In genomic region chr19:3527531-3527930, GRCm38 (mm10) we compare ENCODE assay signal across 14 mouse cellular contexts. TPM values are rescaled to one million over a fixed set of nuclear protein-coding genes. Genes with fewer than 3 reads are reported as not detected.
A peak's percentile ranks its signal among the peaks of the same experiment; 100 is the strongest.
DNase-seq lines count a peak whose midpoint lies in the region.
"Had no signal": no experiment of that assay in that cellular context is flagged by ENCODE, and none has a peak within 500 bp of the region (broad histone marks: within the 10 kb centered on the region; RNA-seq: fewer than 3 reads in every experiment).

No protein-coding gene starts in this region.

- intact Hi-C loops in left cerebral cortex, postnatal 14 days (cut with DNase I) = loop anchor here (5.0 kb wide), 1 partner anchor 45 kb away; no protein-coding TSS in a partner anchor
- intact Hi-C loops in left cerebral cortex, postnatal 10 days (cut with DNase I) = no loop called here

- peak; percentile 11 to 19 for DNase-seq in cerebellum, postnatal 10 days
- DNase-seq in cerebellum, adult 8-10 months = no peak
- peak; percentile 15 to 21 for DNase-seq in left cerebral cortex, postnatal 14 days (ENCODE audit: low spot score in 2 of 2)
- no peak for DNase-seq in left cerebral cortex, postnatal 10 days (ENCODE audit: extremely low spot score in 1 of 2, low spot score in 2 of 2)
- DNase-seq in right cerebral cortex, postnatal 25 days = peak; percentile 18
- no peak for DNase-seq in right cerebral cortex, postnatal 4 days
- no peak for DNase-seq in embryo, embryonic 10.5 days (ENCODE audit: low spot score)
- DNase-seq: adrenal gland, postnatal 25 days; B cell, adult 2 months; cerebellum, postnatal 25 days; forebrain, postnatal 0 days; gastrocnemius, postnatal 14 days; heart, adult 2 months; heart, postnatal 36 days had no signal

RNA-seq across cellular contexts. Expression of gene Ppp6r3, which starts 48.0 kb away (rescaled TPM):
- total RNA-seq in left cerebral cortex, postnatal 14 days (2021) = 10 to 100 TPM; 71.8 to 80.5 TPM
- total RNA-seq in left cerebral cortex, postnatal 10 days (2021) = 10 to 100 TPM; 79.8 to 83.9 TPM

Comparison
In these comparisons a context has a peak if more than half of its experiments do, and no peak if none do; other contexts are left out.
1. DNase-seq: peak in cerebellum, postnatal 10 days (2 of 2), left cerebral cortex, postnatal 14 days (2 of 2) and right cerebral cortex, postnatal 25 days (single experiment); none in cerebellum, adult 8-10 months (single experiment), left cerebral cortex, postnatal 10 days (0 of 2), right cerebral cortex, postnatal 4 days (single experiment) and embryo, embryonic 10.5 days (single experiment).